Mouse (Mus musculus) ES-E14 (cell line): ENCODE data around the gene Abca4. TPM values are rescaled to one million over a fixed set of nuclear protein-coding genes. Genes with fewer than 3 reads are reported as not detected.

ENCODE experiments used
- DNase-seq: peaks from one replicate; pipeline ENCODE4 v3.0.0-alpha.2; 2013; ENCODE audit warnings: low read depth, low spot score
- H3K27ac ChIP-seq: 2 replicates; pipeline ENCODE4 v1.5.1; 2012; ENCODE audit warnings: low read depth, mild to moderate bottlenecking, low read length, moderate library complexity, mixed read lengths; ENCODE audit not compliant: poor library complexity, insufficient read depth, severe bottlenecking
- H3K36me3 ChIP-seq: 2 replicates; pipeline ENCODE4 v1.6.1; 2012; ENCODE audit warnings: mild to moderate bottlenecking, low read length, moderate library complexity, mixed read lengths; ENCODE audit not compliant: control insufficient read depth, poor library complexity, insufficient read depth, severe bottlenecking
- H3K4me1 ChIP-seq, 2 experiments: fragments of 150-350 bp in 1 of 2; sonication (generic) in 1 of 2; 2 replicates each; pipeline ENCODE4 v1.6.1; 2012; ENCODE audit warnings: low read length in 2 of 2, mild to moderate bottlenecking in 1 of 2, mixed read lengths in 1 of 2; ENCODE audit not compliant: control insufficient read depth in 2 of 2, insufficient read depth in 2 of 2, poor library complexity in 1 of 2
- H3K4me3 ChIP-seq, 2 experiments: fragments of 150-350 bp in 1 of 2; sonication (generic) in 1 of 2; 2 replicates each; pipeline ENCODE4 v1.5.1; 2012; ENCODE audit warnings: low read length in 2 of 2, low read depth in 1 of 2, mild to moderate bottlenecking in 1 of 2, mixed read lengths in 1 of 2; ENCODE audit not compliant: insufficient read depth in 1 of 2, poor library complexity in 1 of 2, severe bottlenecking in 1 of 2
- H3K9ac ChIP-seq: 2 replicates; pipeline ENCODE4 v1.6.1; 2012; ENCODE audit warnings: low read depth, mild to moderate bottlenecking, low read length, mixed read lengths; ENCODE audit not compliant: poor library complexity, insufficient read depth, severe bottlenecking
- H3K9me3 ChIP-seq: fragments of 150-350 bp; sonication (generic); 2 replicates; pipeline ENCODE4 v1.6.1; 2012; ENCODE audit warnings: low read depth, mild to moderate bottlenecking, low read length; ENCODE audit not compliant: control insufficient read depth, insufficient read depth
- CHD2 ChIP-seq: IDR thresholded peaks from 2 replicates; pipeline ENCODE4 v1.6.1; 2014; ENCODE audit warnings: mild to moderate bottlenecking, low read depth, low read length, inconsistent platforms
- HCFC1 ChIP-seq: IDR thresholded peaks from 2 replicates; pipeline ENCODE4 v1.6.1; 2012; ENCODE audit warnings: low read length, inconsistent platforms, borderline replicate concordance; ENCODE audit not compliant: insufficient read depth
- MAFK ChIP-seq: IDR thresholded peaks from 2 replicates; pipeline ENCODE4 v1.6.1; 2014; ENCODE audit warnings: mild to moderate bottlenecking, low read depth, low read length, inconsistent platforms; ENCODE audit not compliant: insufficient read depth
- ZC3H11A ChIP-seq: IDR thresholded peaks from 2 replicates; pipeline ENCODE4 v1.6.1; 2012; ENCODE audit warnings: low read depth, mild to moderate bottlenecking, inconsistent platforms, low read length, borderline replicate concordance
- ZNF384 ChIP-seq: IDR thresholded peaks from 2 replicates; pipeline ENCODE4 v1.6.1; 2012; ENCODE audit warnings: low read depth, low read length, inconsistent platforms
- in situ Hi-C, 2 experiments: fragments of 600-800 bp; cut with MboI; formaldehyde crosslinking; loops; one replicate each; pipeline ENCODE4 v1.15.1; 2025; ENCODE audit warnings: low sequenced_read_pairs in 2 of 2, inconsistent platforms in 1 of 2; ENCODE audit not compliant: unreplicated experiment in 2 of 2
- total RNA-seq: library from RNA; depleted of rRNA; stranded (reverse); fragments of 300-350 nt; gene quantifications from 2 replicates; pipeline ENCODE4 v1.2.3, GENCODE M21; 2012

Abca4 gene
- total RNA-seq, 1 experiment, result 2.3 TPM

- H3K27ac ChIP-seq, result no peak overlapping the region
- H3K36me3 ChIP-seq, result no peaks in the 10 kb centered on the region
Observed at GRCm38 (mm10) chr3:122082338-122082737, 38.1 kb downstream of the Abca4 start.

GRCm38 (mm10) chr3:122085157-122085989, 41.1 kb downstream of the Abca4 start:
- H3K4me3 ChIP-seq, result no peak overlapping the region
- H3K9me3 ChIP-seq, result no peaks in the 10 kb centered on the region
- peaks cover 0 to 15% of the 10 kb centered on the region in 2 experiments; a peak in 3 of 4 replicates for H3K4me1 ChIP-seq
- no peak for TF ChIP-seq ZC3H11A
- TF ChIP-seq ZNF384, result peak; percentile 57; the same call in 1 of the 2 replicates
- no peak for TF ChIP-seq MAFK
- H3K36me3 ChIP-seq, result no peaks in the 10 kb centered on the region
- no peak overlapping the region for H3K9ac ChIP-seq
- peak; percentile 29 for DNase-seq
- H3K27ac ChIP-seq, result peak overlapping the region; percentile 58; the same call in 1 of the 2 replicates
- in situ Hi-C loops, result no loop called here

More at GRCm38 (mm10) chr3:122082338-122082737, 38.1 kb downstream of the Abca4 start:
- Histone ChIP-seq H3K9ac (no peak overlapping the region), H3K4me3 (no peak overlapping the region), H3K9me3 (no peaks in the 10 kb centered on the region), H3K4me1 (peaks cover 0 to 13% of the 10 kb centered on the region in 2 experiments; a peak in 3 of 4 replicates)
- no peak for TF ChIP-seq ZC3H11A
- no peak for TF ChIP-seq ZNF384
- no peak for TF ChIP-seq HCFC1
- TF ChIP-seq CHD2, result no peak
- no peak for TF ChIP-seq MAFK
- no peak for DNase-seq
- in situ Hi-C loops, result no loop called here

GRCm38 (mm10) chr3:122088054-122088681, 43.9 kb downstream of the Abca4 start:
- H3K4me3 ChIP-seq, result no peak overlapping the region
- TF ChIP-seq ZNF384 (no peak), HCFC1 (no peak), MAFK (no peak), CHD2 (no peak), ZC3H11A (no peak)
- no peaks in the 10 kb centered on the region for H3K9me3 ChIP-seq
- no peaks in the 10 kb centered on the region for H3K36me3 ChIP-seq
- no peak overlapping the region for H3K27ac ChIP-seq
- H3K9ac ChIP-seq, result no peak overlapping the region
- DNase-seq, result peak; percentile 24
- peaks cover 0 to 15% of the 10 kb centered on the region in 2 experiments; a peak in 3 of 4 replicates for H3K4me1 ChIP-seq
- in situ Hi-C loops, result no loop called here

- no peak for DNase-seq
- Histone ChIP-seq H3K4me1 (peaks cover 0 to 6% of the 10 kb centered on the region in 2 experiments; a peak in 2 of 4 replicates), H3K36me3 (no peaks in the 10 kb centered on the region), H3K9me3 (no peaks in the 10 kb centered on the region), H3K27ac (no peak overlapping the region), H3K9ac (no peak overlapping the region), H3K4me3 (no peak overlapping the region)
- in situ Hi-C loops, result no loop called here
- no peak for TF ChIP-seq ZC3H11A
- no peak for TF ChIP-seq MAFK
- no peak for TF ChIP-seq HCFC1
- TF ChIP-seq CHD2, result no peak
- TF ChIP-seq ZNF384, result no peak
Observed at GRCm38 (mm10) chr3:122090338-122090737, 46.1 kb downstream of the Abca4 start.
